Mouse (Mus musculus): ENCODE data around the gene Rpl41.
"Not testable (repeated sequence)": the region's sequence is repeated elsewhere in the genome, so short reads cannot be mapped to it uniquely, and the experiment has no call there.

Gene Rpl41

GRCm38 (mm10) chr10:128522351-128522750 lies 26.8 kb downstream of the Rpl41 start:
- DNase-seq, result peak; percentile 90

- peak; percentile 92 for DNase-seq
These were observed 28.5 kb downstream of the Rpl41 start for GRCm38 (mm10) chr10:128520591-128520990.

DNA sequence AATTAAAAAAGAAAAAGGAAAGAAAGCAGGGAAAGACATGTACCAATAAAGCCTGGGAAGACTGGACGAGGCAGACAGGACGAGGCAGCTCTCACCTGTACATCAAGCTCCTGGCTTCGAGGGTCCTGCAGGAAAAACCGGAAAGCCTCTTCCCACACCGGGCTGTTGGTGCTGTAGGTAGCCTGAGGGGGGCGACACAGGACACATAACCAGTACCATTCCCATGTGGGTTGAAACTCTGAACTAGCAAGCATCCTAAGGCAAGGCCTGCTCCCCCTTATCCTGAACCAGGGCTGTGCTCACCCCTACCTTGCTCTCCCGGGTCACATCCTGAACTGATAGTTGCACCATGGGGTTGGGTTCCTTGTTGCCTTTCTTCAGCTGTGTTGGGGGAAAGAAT lies 30.3 kb downstream of the Rpl41 start:
- DNase-seq, result peak; percentile 93

DNA sequence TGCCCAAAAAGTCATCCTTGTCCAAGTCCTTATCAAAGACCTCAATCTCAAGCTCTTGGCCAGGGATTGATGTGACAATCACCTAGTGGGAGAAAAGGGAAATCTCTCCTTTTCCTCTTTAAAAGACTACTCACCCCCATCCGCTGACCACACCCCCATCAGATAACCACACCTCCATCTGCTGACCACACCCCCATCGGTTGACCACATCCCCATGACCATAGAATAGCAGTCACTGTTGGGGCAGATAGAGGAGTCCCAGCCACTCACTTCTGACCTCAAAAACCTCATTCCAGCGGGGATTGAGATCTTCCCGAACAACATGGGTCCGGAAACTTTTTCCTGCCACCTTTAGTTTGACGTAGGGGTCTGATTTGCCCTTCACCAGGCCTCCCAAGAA lies 32.4 kb downstream of the Rpl41 start:
- DNase-seq, result peak; percentile 87

DNA sequence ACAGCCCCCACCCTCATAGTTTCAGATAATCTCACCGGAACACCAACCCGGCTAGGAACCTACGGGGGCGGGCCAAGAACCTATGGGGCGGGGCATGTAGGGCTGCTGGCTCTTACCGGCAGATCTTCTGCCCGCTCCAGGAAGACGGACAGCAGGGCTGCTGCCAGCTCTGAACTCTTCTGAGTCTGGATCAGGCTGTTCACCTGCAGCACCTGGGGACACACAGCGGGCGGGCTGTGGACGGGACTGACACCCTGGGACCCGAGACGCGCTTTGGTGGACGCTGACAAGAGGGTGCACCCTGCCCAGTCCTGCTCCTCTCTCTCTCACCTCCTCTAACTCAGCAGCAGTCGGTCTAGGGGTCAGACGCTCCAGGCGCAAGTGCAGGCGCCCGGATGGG lies 33.1 kb downstream of the Rpl41 start:
- DNase-seq, result peak; percentile 93

- DNase-seq, result no peak
These were observed 34.1 kb downstream of the Rpl41 start for GRCm38 (mm10) chr10:128515044-128515443.

DNA sequence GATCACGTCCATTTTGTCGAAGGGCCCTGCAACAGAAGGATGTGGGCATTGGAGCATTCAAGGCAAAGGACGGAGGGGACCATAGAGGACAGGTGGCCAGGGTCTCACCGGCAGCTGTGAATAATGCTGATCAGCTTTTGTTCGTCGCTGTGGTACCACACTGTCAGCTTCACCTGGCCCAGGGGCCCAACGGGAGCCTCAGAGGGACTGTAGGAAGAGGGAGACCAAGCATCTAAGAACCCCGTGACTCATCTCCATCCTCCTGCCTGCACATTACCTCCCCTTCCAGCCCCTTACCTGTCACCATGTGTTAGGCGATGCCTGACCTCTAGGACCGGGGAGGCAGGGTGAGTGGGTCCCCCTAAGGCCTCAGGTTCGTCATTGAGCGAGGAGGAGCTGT lies 37.3 kb downstream of the Rpl41 start:
- peak; percentile 91 for DNase-seq

- DNase-seq, result peak; percentile 88
These were observed 37.9 kb downstream of the Rpl41 start for GRCm38 (mm10) chr10:128511189-128511588.

GRCm38 (mm10) chr10:128510301-128510700 lies 38.8 kb downstream of the Rpl41 start:
- DNase-seq, result peak; percentile 90

GRCm38 (mm10) chr10:128509831-128510230 lies 39.3 kb downstream of the Rpl41 start:
- no peak for DNase-seq

DNA sequence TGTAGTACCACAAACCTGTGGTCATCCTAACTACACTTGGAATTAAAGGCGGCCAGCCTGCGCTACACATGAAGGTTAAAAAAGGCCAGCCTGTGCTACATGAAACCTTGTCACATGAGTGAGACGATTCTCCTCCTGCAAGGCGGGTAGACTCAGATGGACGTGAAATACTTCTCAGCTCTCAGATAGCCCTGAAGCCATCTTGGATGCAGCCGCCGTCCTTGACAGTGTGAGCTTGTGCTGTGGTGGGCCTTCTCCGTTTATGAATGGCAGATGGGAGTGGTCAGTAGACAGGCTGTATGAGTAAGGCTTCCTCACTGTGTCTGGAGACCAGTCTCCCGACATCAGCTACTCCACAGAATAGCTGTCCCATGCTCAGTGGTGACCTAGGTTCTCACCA lies 39.9 kb downstream of the Rpl41 start:
- DNase-seq, result peak; percentile 91

DNA sequence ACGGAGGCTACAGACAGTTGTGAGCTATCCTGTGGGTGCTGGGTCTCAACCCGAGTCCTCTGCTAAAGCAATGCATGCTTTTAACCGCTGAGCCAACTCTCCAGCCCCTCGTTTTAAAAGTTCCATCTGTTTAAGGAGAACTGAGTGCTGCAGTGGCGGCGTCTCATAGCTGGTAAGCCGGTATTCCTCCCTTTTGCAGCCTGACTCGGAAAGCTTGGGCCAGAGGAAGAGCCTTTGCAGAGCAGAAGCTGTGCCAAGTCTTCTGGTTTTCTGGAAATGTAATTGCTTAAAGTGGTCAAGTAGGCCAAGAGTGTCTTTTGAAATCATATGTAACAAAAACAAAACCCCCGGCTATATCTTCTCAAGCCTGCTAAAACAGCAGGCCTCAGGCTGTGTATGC lies 40.8 kb downstream of the Rpl41 start:
- DNase-seq, result peak; percentile 80

DNA sequence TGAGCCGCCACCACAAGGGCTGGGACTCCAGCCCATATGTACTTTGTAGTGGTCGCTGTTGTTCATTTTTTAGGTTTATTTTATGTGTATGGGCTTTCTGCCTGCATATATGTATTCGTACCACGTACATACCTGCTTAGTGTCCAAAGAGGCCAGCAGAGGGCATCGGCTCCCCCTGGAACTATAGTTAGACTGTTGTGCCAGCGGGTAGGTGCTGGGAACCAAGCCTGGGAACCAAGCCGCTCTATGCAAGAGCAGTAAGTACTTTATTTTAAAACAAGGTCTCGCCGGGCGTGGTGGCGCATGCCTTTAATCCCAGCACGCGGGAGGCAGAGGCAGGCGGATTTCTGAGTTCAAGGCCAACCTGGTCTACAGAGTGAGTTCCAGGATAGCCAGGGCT lies 43.1 kb downstream of the Rpl41 start:
- peak; percentile 87 for DNase-seq

DNA sequence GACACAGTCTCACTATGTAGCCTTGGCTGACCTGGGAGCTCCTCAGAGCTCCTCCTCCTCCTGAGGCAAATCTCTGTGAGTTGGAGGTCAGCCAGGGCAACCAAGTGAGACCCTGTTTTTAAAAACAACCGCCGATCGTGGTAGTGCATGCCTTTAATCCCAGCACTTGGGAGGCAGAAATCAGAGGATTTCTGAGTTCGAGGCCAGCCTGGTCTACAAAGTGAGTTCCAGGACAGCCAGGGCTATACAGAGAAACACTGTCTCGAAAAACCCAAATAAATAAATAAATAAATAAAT lies 43.8 kb downstream of the Rpl41 start:
- not testable (repeated sequence) for DNase-seq

GRCm38 (mm10) chr10:128504641-128505370 lies 44.3 kb downstream of the Rpl41 start:
- DNase-seq, result no peak

DNA sequence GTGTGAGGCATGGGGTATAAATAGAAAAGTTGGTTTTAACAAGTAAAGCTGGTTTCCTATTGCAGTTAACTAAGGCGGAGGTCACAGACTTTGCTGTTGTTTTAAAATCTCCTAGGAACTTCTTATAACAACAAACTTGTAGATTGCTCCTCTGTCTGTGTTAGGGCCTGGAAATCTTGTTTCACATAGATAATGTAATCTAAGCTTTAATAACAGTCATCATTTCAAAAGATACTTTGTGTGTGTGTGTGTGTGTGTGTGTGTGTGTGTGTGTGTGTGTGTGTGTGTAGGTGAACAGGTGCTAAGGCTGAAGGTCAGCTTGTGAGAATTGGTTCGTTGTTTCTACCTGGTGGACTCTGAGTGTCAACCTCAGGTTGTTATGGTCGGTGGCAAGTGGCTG lies 45.1 kb downstream of the Rpl41 start:
- no peak for DNase-seq

DNA sequence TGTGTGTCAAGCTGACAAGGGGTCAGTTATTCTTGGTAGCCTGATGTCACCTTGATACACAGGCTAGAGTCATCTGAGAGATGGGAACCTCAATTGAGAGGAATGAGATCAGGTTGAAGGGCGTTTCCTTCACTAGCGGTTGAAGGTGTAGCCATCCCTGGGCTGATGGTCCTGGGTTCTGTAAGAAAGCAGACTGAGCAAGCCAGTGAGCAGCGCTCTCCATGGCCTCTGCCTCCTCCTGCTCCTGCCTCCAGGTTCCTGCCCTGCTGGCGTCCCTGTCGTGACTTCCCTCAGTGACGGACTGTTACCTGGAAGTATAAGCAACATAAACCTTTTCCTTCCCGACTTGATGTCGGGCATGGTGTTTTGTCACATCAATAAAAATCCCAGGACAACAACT lies 45.6 kb downstream of the Rpl41 start:
- peak; percentile 90 for DNase-seq

DNA sequence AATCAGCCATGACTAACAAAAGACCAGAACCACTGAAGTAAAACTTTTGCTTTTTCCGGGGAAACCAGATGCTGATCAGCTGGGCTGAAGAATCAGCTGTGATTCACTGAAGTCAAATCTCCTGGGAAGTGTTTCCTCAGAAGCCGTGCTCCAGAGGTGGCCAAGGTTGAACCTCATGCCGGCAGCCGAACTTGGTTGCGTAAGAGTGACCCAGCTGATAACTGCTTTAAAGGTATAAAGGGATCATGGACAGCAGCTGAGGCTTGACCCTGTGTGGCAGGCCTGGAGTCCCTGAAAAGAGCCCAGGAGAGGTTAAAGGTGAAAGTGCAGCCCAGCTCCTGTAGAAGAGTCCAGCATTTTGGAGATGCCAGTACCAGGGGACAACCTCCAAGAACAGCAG lies 46.8 kb downstream of the Rpl41 start:
- DNase-seq, result peak; percentile 97

GRCm38 (mm10) chr10:128499116-128499671 lies 49.9 kb downstream of the Rpl41 start:
- DNase-seq, result peak; percentile 98

DNA sequence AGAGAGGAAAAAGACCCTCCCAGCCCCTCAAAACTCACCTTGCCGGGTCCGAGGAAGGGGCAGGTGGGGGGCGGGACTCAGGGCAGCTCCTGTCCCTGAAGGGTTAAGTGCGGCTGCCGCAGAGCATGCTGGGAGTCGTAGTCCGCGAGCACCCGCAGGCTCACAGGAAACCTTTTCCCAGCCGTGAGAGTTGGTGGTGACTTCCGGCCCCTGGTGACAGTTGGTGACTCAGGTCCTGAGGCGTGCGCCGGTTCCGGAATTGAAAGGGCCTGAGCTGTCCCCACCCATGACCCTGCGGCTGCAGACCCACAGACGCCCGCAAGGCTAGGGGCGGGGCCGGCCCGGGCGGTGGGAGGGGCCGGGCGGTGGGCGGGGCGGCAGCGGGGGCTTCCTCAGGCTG lies 50.5 kb downstream of the Rpl41 start, which contains the start of gene Myl6b:
Gene Myl6b, minus strand, starts transcription at position 96 of the 400 bp plus-strand sequence.
- DNase-seq, result peak; percentile 100

All from heart, adult 11 months (tissue).